Mouse (Mus musculus) heart, adult 18-20 months (tissue): Measurements from ENCODE around the gene Prox2. TPM values are rescaled to one million over a fixed set of nuclear protein-coding genes. Genes with fewer than 3 reads are reported as not detected.

Experiments used
- DNase-seq, 2 experiments: peaks; one replicate each; pipeline ENCODE4 v3.0.0; 2021 to 2022; ENCODE audit warnings: mixed read lengths in 1 of 2
- total RNA-seq, 2 experiments: library from RNA; stranded (reverse); gene quantifications; 2 replicates each; pipeline ENCODE4 v1.2.3; 2021

Prox2 gene
- total RNA-seq, 2 experiments from 2014 or later: 1.5 to 2.6 TPM

DNA sequence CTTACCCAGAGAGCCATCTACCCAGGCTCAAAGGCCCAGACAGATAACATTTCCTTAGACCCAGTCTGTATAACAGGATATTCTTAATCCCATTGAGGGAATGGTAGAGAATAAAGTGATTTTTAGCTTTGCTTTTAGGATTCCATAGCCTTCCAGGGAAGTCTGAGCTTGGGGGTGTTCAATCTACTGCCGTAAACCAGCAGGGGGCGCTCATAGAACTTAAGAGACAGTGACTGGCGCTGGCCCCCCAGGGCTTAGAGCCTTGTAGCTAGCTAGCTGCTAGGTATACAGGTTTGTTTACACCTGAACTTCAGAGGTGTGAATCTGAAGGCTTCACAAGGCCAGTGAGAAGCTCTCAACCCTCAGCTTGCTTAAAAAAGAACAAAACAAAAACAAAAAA is 18.3 kb downstream of the Prox2 start:
- peak; percentile 69 to 89 for DNase-seq

DNA sequence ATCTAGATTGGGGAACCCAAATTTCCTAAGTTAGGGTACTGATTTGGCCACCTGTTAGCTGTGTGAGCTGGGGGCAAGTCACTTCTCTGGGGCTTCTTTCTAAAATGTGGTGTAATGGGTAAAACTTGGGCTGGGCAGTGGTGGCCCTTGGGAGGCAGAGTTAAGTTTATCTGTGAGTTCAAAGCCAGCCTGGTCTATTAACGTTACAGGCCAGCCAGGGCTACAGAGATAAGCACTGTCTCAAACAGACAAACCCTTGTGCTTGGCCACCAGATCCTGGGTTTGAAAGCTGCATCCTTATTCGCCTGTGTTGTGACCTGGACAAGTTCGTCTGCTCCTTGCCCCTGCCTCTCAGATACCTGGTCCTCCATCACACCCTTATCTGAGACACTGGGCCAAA is 19.4 kb downstream of the Prox2 start:
- no peak for DNase-seq

DNA sequence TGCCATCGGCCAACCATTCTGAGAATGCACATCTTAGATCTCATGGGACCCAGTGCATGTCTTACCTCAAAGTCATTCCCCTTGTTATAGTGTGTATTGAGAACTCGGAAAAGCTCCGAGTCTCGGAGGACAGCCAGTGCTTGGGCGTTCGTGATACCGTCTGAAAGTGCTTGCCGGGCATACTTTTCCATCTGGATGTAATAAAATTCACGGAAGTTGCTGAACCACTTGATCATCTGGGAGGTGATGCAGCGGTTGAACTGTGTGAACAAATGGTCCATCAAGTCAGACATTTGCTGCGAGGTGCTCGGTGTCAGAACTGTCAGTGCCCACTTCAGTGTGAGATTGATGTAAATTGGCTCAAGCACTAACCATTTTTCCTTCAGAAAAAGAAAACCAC is 22.7 kb downstream of the Prox2 start:
- no peak for DNase-seq

DNA sequence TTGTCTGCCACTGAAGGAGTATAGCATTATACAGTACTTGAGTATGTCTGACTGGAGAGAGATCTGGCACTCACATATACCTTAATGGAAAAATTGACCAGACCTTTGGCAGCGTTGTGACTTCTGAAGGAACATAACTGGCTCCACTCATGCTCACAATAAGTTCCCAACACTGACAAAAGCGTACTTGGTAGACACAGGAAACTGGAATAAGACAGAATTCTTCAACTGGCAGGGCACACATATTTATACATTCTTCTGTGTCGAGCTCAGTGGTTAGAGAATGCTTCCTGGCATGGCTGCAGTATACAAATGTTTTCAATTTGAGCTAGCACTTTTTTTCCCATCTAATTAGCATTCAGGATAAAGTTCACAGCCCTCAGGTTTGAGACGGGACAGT is 25.6 kb downstream of the Prox2 start:
- no peak for DNase-seq

GRCm38 (mm10) chr12:85084257-85084656 is 26.3 kb downstream of the Prox2 start:
- no peak for DNase-seq

DNA sequence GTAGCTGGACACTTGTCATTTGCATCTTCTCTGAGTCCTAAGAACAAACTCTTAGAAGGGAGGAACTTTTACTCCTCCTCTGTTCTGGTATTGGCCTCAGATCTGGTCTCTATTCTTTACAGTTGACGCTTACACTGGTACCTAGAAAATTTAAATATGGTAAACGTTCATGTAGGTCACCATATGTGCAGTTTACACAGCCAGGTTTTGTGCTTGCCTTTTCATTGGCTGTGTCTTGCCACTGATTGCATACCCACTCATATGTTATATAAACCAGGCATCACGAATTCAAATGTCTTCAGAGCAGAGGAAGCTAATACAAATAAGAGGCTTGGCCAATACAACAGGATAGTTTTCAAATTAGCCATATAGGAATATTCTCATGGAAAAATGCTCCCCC is 33.5 kb downstream of the Prox2 start:
- no peak for DNase-seq

- no peak for DNase-seq
Observed at GRCm38 (mm10) chr12:85071043-85071442, 39.5 kb downstream of the Prox2 start.

DNA sequence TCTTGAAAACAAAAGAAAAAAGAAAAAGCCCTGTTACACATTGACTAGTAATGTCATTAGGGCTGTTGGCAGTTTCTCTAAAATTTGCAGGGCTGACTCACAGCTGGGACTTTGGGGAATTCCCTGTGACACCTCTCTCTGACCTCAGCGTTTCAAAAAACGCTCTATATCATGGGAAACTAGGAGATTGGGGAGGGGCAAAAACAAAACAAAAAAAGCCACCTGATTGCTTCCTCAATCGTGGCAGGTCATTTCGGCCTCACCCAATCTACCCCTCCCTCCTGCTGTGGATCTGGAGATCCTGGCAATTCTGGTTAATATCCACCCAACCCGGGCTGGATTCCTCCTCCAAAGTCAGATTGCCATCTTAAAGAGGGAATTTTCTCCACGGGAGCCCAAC is 59.3 kb downstream of the Prox2 start:
- no peak for DNase-seq

Other genes with a start within 250 kb of the Prox2 start
- 1 to 10 TPM; 1.3 to 3.0 TPM for gene Ltbp2, start 234.2 kb downstream of the Prox2 start, total RNA-seq
- gene Fcf1, start 139.9 kb downstream of the Prox2 start, total RNA-seq: 10 to 100 TPM; 38.0 to 46.1 TPM
- 10 to 100 TPM; 40.8 to 50.3 TPM for gene Arel1, start 139.9 kb downstream of the Prox2 start, total RNA-seq
- 10 to 100 TPM; 27.0 to 29.4 TPM for gene Ylpm1, start 114.4 kb downstream of the Prox2 start, total RNA-seq
- gene Dlst, start 74 bp upstream of the Prox2 start, total RNA-seq: 100 to 1,000 TPM; 759 to 769 TPM
- gene Rps6kl1, start 40.5 kb upstream of the Prox2 start, total RNA-seq: 1 to 10 TPM; 1.4 to 2.1 TPM
- 1 to 10 TPM; 3.8 to 5.3 TPM for gene Pgf, start 67.0 kb upstream of the Prox2 start, total RNA-seq
- gene Eif2b2, start 108.7 kb upstream of the Prox2 start, total RNA-seq: 10 to 100 TPM; 43.5 to 48.3 TPM
- 1 to 10 TPM; 7.9 to 9.5 TPM for gene Mlh3, start 159.8 kb upstream of the Prox2 start, total RNA-seq
- gene Acyp1, start 177.7 kb upstream of the Prox2 start, total RNA-seq: 10 to 100 TPM; 20.5 to 25.2 TPM
- 1 to 10 TPM; 1.7 to 2.3 TPM for gene Zc2hc1c, start 177.8 kb upstream of the Prox2 start, total RNA-seq
- 100 to 1,000 TPM; 119 to 125 TPM for gene Nek9, start 228.6 kb upstream of the Prox2 start, total RNA-seq